Mouse (Mus musculus): Measurements from ENCODE around the gene Tecr. TPM values are rescaled to one million over a fixed set of nuclear protein-coding genes. Genes with fewer than 3 reads are reported as not detected.

Tecr gene
- total RNA-seq, 2 experiments from 2014 or later, result 503 to 542 TPM

- DNase-seq (ENCODE audit: low spot score in 2 of 2), result no peak
- no peak overlapping the region for H3K4me3 ChIP-seq
- no peak for TF ChIP-seq CTCF (conservative IDR thresholded peaks at IDR 0.05)
- H3K27ac ChIP-seq, result no peak overlapping the region
Measured at GRCm38 (mm10) chr8:83638856-83639255, 31.1 kb upstream of the Tecr start.

- no peak overlapping the region for H3K27ac ChIP-seq
- DNase-seq (ENCODE audit: low spot score in 2 of 2), result no peak
- TF ChIP-seq CTCF (conservative IDR thresholded peaks at IDR 0.05), result no peak
- H3K4me3 ChIP-seq, result no peak overlapping the region
Measured at GRCm38 (mm10) chr8:83632083-83632707, 24.4 kb upstream of the Tecr start.

GRCm38 (mm10) chr8:83625676-83626299 is 18.0 kb upstream of the Tecr start:
- Histone ChIP-seq H3K27ac (no peak overlapping the region), H3K4me3 (no peak overlapping the region)
- no peak for TF ChIP-seq CTCF (conservative IDR thresholded peaks at IDR 0.05)
- DNase-seq (ENCODE audit: low spot score in 2 of 2), result no peak

GRCm38 (mm10) chr8:83624739-83625138 is 17.0 kb upstream of the Tecr start:
- Histone ChIP-seq H3K4me3 (no peak overlapping the region), H3K27ac (no peak overlapping the region)
- no peak for DNase-seq (ENCODE audit: low spot score in 2 of 2)
- TF ChIP-seq CTCF (conservative IDR thresholded peaks at IDR 0.05), result peak; percentile 79

GRCm38 (mm10) chr8:83623549-83623948 is 15.8 kb upstream of the Tecr start:
- no peak for TF ChIP-seq CTCF (conservative IDR thresholded peaks at IDR 0.05)
- no peak overlapping the region for H3K27ac ChIP-seq
- H3K4me3 ChIP-seq, result no peak overlapping the region
- DNase-seq (ENCODE audit: low spot score in 2 of 2), result no peak

GRCm38 (mm10) chr8:83622389-83622989 is 14.7 kb upstream of the Tecr start:
- peak overlapping the region; percentile 83 for H3K27ac ChIP-seq
- peak; percentile 91 to 92 for DNase-seq (ENCODE audit: low spot score in 2 of 2)
- peak; percentile 97 for TF ChIP-seq CTCF (conservative IDR thresholded peaks at IDR 0.05)
- H3K4me3 ChIP-seq, result peak overlapping the region; percentile 67

- DNase-seq (ENCODE audit: low spot score in 2 of 2), result no peak
- TF ChIP-seq CTCF (conservative IDR thresholded peaks at IDR 0.05), result no peak
- H3K4me3 ChIP-seq, result peak overlapping the region; percentile 67
- peak overlapping the region; percentile 83 for H3K27ac ChIP-seq
Measured at GRCm38 (mm10) chr8:83621691-83622388, 14.1 kb upstream of the Tecr start.

- H3K4me3 ChIP-seq, result no peak overlapping the region
- no peak for TF ChIP-seq CTCF (conservative IDR thresholded peaks at IDR 0.05)
- DNase-seq (ENCODE audit: low spot score in 2 of 2), result no peak
- H3K27ac ChIP-seq, result no peak overlapping the region
Measured at GRCm38 (mm10) chr8:83619568-83620285, 12.0 kb upstream of the Tecr start.

- no peak for DNase-seq (ENCODE audit: low spot score in 2 of 2)
- no peak overlapping the region for H3K4me3 ChIP-seq
- TF ChIP-seq CTCF (conservative IDR thresholded peaks at IDR 0.05), result no peak
Measured at GRCm38 (mm10) chr8:83618566-83618965, 10.8 kb upstream of the Tecr start.

GRCm38 (mm10) chr8:83617111-83617510 is 9.3 kb upstream of the Tecr start:
- Histone ChIP-seq H3K27ac (no peak overlapping the region), H3K4me3 (no peak overlapping the region)
- DNase-seq (ENCODE audit: low spot score in 2 of 2), result no peak
- no peak for TF ChIP-seq CTCF (conservative IDR thresholded peaks at IDR 0.05)

More at GRCm38 (mm10) chr8:83618566-83618965, 10.8 kb upstream of the Tecr start:
- no peak overlapping the region for H3K27ac ChIP-seq

GRCm38 (mm10) chr8:83616625-83617024 is 8.9 kb upstream of the Tecr start:
- Histone ChIP-seq H3K27ac (no peak overlapping the region), H3K4me3 (no peak overlapping the region)
- DNase-seq (ENCODE audit: low spot score in 2 of 2), result no peak
- no peak for TF ChIP-seq CTCF (conservative IDR thresholded peaks at IDR 0.05)

- no peak overlapping the region for H3K4me3 ChIP-seq
- TF ChIP-seq CTCF (conservative IDR thresholded peaks at IDR 0.05), result no peak
- H3K27ac ChIP-seq, result no peak overlapping the region
- no peak for DNase-seq (ENCODE audit: low spot score in 2 of 2)
Measured at GRCm38 (mm10) chr8:83613695-83614094, 5.9 kb upstream of the Tecr start.

- H3K27ac ChIP-seq, result no peak overlapping the region
- TF ChIP-seq CTCF (conservative IDR thresholded peaks at IDR 0.05), result no peak
- DNase-seq (ENCODE audit: low spot score in 2 of 2), result no peak
- no peak overlapping the region for H3K4me3 ChIP-seq
Measured at GRCm38 (mm10) chr8:83611921-83612320, 4.2 kb upstream of the Tecr start.
